Mouse (Mus musculus) right cerebral cortex, postnatal 36 days (tissue): ENCODE results near the gene D5Ertd577e.
"Not testable (repeated sequence)": the region's sequence is repeated elsewhere in the genome, so short reads cannot be mapped to it uniquely, and the experiment has no call there.

Source experiments
- DNase-seq, 2 experiments: peaks; one replicate each; pipeline ENCODE4 v3.0.0; 2022; ENCODE audit warnings: low spot score in 2 of 2, mixed read lengths in 1 of 2

The D5Ertd577e gene

GRCm38 (mm10) chr5:95456506-95456905 is at the start of gene D5Ertd577e:
D5Ertd577e (plus strand) TSS chr5:95456806.
- not testable (repeated sequence) for DNase-seq

- DNase-seq, result not testable (repeated sequence)
These were observed 53.9 kb downstream of the D5Ertd577e start, which contains the start of gene Gm3286 for GRCm38 (mm10) chr5:95510458-95510857. Gm3286 (plus strand) TSS chr5:95510758.
